Mouse (Mus musculus) Patski (cell line): ENCODE data around the gene Atp6v1e1. TPM values are rescaled to one million over a fixed set of nuclear protein-coding genes. Genes with fewer than 3 reads are reported as not detected.
"Not testable (repeated sequence)": the region's sequence is repeated elsewhere in the genome, so short reads cannot be mapped to it uniquely, and the experiment has no call there.

Source experiments
- ATAC-seq: fragments of 100-300 bp; one replicate; pipeline ENCODE4 v1.8.0; 2021
- CTCF ChIA-PET: fragments of 350-600 bp; sonication (Branson Sonifier 250); formaldehyde crosslinking; loops from one replicate; lab custom pipeline; 2022; ENCODE audit warnings: inconsistent platforms; lab: Charles Lee
- POLR2A ChIA-PET: fragments of 350-600 bp; sonication (Branson Sonifier 250); formaldehyde crosslinking; loops from one replicate; lab custom pipeline; 2022; ENCODE audit warnings: antibody characterized with exemption, inconsistent platforms; lab: Charles Lee
- DNase-seq: peaks from one replicate; pipeline ENCODE4 v3.0.0-alpha.2; 2011; ENCODE audit warnings: low read depth, low spot score
- H3K27me3 ChIP-seq: fragments of 371-371 bp; one replicate; pipeline ENCODE4 v1.5.1; 2021
- CTCF ChIP-seq: fragments of 100-300 bp; IDR thresholded peaks from one replicate; pipeline ENCODE4 v1.5.1; 2021
- in situ Hi-C: fragments of 300-500 bp; cut with MboI; formaldehyde crosslinking; loops from 3 replicates; pipeline ENCODE4 v1.11.1; 2018; ENCODE audit warnings: low pct_unique_long_range_greater_than_20kb, mixed read lengths
- polyA plus RNA-seq: library from polyadenylated mRNA; unstranded; gene quantifications from one replicate; pipeline ENCODE4 v1.2.3, GENCODE M21; 2021

The Atp6v1e1 gene
- 382 TPM for polyA plus RNA-seq

DNA sequence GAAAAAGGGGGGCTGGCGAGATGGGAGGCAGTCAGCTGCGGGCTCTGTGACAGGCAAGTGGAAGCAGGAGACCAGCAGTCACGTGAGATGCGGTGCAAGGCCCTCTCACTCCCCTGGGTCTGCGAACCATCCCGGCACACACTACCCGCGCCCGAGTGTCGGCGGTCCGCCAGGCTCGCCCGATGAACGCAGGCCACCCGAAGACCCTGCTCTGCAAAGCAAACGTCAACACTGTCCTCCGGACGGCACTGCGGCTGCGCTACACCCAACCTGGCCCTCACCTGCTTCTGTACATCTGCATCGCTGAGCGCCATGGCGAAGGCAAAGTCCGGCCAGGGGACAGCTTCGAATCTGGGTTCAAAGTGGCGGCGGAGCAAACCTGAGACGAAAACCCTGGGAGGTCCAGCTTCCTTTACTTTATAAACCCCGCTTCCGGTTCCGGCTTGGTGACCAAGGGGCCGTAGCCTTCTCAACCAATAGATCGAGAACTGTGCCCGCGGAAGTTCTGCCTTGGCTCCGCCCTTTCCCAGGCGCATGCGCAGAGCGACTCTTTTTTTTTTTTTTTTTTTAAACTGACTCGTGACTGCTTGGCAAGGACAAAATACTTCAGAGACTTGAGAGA, at the start of gene Atp6v1e1:
TSS of gene Atp6v1e1 (minus strand) at position 487 of the 622 bp plus-strand sequence.
- ATAC-seq (peak; percentile 95), DNase-seq (peak; percentile 90)
- H3K27me3 ChIP-seq, result peaks cover 9% of the 10 kb centered on the region
- in situ Hi-C loops, result no loop called here
- no peak for TF ChIP-seq CTCF
- CTCF ChIA-PET, result interaction anchor here (1.2 to 4.1 kb wide), 2 partner anchors 12 to 47 kb away, joined by 4 to 10 read pairs; no protein-coding TSS in a partner anchor
- POLR2A ChIA-PET, result interaction anchor here (0.7 kb wide), 2 partner anchors 83 to 125 kb away, joined by 3 to 4 read pairs; no protein-coding TSS in a partner anchor

DNA sequence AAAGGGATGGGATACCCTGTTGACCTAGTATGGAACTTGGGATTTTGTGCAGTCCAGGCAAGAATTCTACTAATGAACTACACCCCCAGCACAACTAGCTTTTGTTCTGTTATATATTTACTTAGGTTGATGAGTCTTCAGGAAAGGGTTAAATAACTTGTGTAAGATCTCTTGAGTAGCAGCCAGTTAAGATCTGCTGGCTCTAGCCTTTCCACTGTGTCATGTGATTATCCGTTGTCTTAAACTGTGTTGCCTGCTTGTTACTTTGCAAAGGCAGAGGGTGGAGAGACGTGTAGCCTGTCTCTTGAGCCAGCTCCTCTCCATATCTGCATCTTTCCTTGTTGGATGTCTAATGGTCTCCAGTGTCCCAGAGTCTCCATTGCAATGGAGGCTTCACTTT, 48.7 kb upstream of the Atp6v1e1 start:
- ChIA-PET CTCF (no interaction called here), POLR2A (no interaction called here)
- TF ChIP-seq CTCF, result no peak
- in situ Hi-C loops, result no loop called here
- ATAC-seq, result no peak
- H3K27me3 ChIP-seq, result no peaks in the 10 kb centered on the region
- no peak for DNase-seq

DNA sequence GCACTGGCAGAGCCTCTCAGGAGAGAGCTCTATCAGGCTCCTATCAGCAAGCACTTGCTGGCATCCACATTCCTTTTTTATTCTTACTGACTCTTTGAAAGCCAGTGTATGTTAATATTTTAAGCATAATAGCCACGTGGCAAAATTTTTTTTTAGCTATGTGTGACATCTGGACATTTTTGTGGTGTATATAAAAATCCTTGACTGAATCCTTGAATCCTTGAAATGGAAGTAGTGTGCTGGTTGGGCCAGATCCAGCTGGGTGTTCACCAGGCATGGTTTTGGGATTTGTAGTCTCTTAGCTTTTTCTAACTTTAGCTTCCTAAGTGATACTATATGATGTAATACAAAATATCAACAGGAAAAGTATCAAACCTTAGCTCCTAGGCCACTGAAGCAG, 46.2 kb upstream of the Atp6v1e1 start:
- TF ChIP-seq CTCF, result no peak
- ChIA-PET POLR2A (interaction anchor here (1.5 kb wide), 1 partner anchor 10 kb away, joined by 4 read pairs; no protein-coding TSS in a partner anchor), CTCF (interaction anchor here (1.6 kb wide), 1 partner anchor 46 kb away, joined by 4 read pairs; the partner anchor contains the start of gene Atp6v1e1)
- DNase-seq, result no peak
- in situ Hi-C loops, result no loop called here
- no peak for ATAC-seq
- no peaks in the 10 kb centered on the region for H3K27me3 ChIP-seq

DNA sequence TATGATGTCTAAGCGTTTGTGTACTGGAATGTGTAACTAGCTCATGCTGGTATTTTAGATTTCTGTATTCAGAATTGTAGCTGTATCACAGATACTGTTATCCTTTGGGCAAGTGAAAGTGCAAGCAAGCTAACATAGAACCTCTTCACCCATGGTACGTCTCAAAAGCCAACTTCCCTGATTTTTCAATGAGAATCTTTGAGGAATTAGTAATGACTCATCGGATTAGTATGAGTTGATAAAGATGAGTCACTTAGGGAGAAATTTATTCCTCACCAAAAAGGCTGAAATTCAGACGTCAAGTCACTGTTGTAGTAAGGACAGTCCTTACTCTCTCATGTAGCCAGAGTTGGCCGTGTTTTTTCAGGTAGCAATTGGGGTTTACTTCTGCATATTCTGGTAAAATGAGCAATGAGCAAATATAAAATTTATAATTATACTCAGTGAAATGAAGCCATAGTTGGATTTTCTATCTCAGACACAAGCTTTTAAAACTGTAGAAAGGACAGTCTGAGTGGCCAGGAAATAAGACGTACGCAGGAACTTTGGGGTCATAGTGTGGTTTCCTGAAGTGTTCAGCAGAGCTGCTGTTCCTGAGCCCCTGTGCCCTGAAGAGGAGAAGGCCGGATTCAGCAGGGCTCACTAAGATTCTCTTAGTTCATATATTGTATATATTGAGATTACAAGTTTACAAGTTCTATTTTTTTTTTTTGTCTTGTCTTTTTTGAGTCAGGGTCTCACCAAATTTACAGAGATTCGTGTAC, 43.6 kb upstream of the Atp6v1e1 start:
- POLR2A ChIA-PET, result no interaction called here
- ATAC-seq, result no peak
- H3K27me3 ChIP-seq, result no peaks in the 10 kb centered on the region
- CTCF ChIA-PET, result no interaction called here
- in situ Hi-C loops, result no loop called here
- TF ChIP-seq CTCF, result no peak
- no peak for DNase-seq

DNA sequence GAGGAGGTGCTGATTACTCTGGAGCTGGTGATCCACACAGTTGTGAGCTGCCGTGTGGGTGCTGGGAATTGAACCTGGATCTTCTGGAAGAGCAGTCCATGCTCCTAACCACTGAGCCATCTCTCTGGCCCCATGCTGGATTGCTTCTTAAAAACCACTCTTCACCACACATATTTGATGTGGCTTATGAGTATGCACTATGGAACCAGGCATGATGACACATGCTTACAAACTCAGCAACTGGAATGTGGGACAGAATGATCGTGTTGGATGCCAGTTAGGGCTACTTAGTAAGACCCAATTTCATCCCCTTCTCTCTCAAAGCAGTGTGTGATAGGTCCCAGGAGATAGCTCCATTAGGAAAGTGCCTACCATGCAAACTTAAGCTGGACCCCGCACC, 37.5 kb upstream of the Atp6v1e1 start:
- ATAC-seq (no peak), DNase-seq (no peak)
- POLR2A ChIA-PET, result interaction anchor here (0.6 kb wide), 1 partner anchor 46 kb away, joined by 7 read pairs; no protein-coding TSS in a partner anchor
- CTCF ChIA-PET, result no interaction called here
- in situ Hi-C loops, result no loop called here
- no peaks in the 10 kb centered on the region for H3K27me3 ChIP-seq
- no peak for TF ChIP-seq CTCF

DNA sequence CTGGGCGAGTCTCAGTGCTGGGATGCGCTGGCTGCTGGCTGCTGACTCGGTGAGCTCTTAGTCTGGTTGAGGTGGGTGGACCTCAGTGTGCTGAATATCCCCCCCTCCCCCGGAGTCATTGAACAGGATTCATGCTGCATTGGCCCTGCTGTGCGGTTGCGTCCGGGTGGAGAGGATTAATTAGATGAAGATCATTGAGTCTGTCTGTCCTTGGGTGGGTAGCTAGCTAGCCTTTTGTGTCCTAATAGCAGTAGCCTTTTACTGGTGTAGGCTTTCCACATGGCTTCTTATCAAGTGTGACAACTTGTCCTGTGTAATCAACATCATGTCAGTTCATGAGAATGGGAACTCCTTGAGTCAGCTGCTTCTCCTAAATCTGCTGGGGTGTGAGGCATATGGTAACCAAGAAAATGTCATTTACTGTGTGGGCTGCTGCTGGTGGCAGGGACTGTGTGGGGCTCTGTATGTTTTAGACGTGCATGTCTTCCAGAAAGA, 35.7 kb upstream of the Atp6v1e1 start:
- H3K27me3 ChIP-seq, result no peaks in the 10 kb centered on the region
- TF ChIP-seq CTCF, result no peak
- no peak for DNase-seq
- ChIA-PET CTCF (interaction anchor here (1.1 to 1.4 kb wide), 2 partner anchors 15 to 65 kb away, joined by 3 to 4 read pairs; no protein-coding TSS in a partner anchor), POLR2A (no interaction called here)
- ATAC-seq, result no peak
- in situ Hi-C loops, result no loop called here

DNA sequence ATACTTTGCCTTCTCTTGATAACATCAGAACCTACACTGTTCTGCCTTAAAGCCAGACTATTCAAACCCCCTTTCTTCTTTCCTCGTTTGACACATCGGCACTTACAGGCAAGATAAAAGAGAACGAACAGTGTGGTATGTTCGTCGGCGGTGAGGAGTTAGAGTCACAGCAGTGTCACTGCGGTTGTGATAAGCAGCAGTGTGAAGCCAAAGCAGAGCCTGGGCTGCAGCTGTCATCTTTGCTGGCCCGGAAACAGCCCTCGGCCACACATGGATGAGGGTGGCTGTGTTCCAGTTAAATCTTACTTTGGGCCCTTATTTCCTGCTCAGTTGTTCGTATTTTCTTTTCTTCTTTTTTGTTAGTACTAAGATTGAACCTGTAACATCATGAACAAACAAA, 31.8 kb upstream of the Atp6v1e1 start:
- ChIA-PET CTCF (no interaction called here), POLR2A (no interaction called here)
- in situ Hi-C loops, result no loop called here
- no peak for TF ChIP-seq CTCF
- DNase-seq, result no peak
- H3K27me3 ChIP-seq, result no peaks in the 10 kb centered on the region
- no peak for ATAC-seq

DNA sequence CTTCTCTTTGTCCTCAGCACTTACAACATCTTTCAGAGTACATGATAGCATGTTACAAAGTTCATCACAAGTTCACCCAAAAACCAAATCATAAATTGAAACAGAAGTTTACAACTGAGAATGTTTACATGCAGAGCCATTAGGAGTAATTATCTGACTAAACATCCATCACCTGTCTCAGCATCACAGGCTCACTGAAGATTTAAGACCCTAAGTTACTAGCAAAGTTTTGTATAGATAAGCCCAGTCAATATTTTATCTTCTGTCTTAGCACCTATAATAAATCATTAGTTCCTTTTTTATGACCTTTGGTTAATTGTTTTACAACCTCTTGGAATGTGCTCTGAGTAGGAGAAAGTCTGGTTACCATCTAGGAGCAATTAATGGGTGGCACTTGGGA, 28.1 kb upstream of the Atp6v1e1 start:
- DNase-seq, H3K27me3 ChIP-seq, POLR2A ChIA-PET, in situ Hi-C loops, CTCF ChIA-PET, ATAC-seq: not testable (repeated sequence)

DNA sequence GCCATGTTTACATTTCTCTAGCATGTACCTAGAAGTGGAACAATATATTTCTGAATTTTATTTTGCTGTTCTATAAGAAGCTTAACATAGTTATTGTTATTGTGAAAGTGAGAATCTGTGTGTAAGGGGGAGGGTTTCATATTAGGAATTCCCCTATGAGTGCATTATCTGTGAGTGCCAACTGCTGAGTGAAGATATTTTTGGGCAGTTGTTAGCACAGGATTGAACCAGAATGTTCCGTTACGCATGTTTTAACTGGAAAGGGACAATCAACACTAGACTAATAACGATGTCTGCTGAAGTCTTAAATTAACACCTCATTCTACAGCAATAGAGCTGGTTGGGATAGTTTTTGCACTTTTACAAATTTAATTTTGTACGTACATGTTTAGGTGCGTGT, 19.2 kb upstream of the Atp6v1e1 start:
- no peak for TF ChIP-seq CTCF
- no peak for ATAC-seq
- in situ Hi-C loops, result no loop called here
- no peak for DNase-seq
- ChIA-PET CTCF (no interaction called here), POLR2A (interaction anchor here (0.6 kb wide), 1 partner anchor 127 kb away, joined by 6 read pairs; no protein-coding TSS in a partner anchor)
- no peaks in the 10 kb centered on the region for H3K27me3 ChIP-seq

DNA sequence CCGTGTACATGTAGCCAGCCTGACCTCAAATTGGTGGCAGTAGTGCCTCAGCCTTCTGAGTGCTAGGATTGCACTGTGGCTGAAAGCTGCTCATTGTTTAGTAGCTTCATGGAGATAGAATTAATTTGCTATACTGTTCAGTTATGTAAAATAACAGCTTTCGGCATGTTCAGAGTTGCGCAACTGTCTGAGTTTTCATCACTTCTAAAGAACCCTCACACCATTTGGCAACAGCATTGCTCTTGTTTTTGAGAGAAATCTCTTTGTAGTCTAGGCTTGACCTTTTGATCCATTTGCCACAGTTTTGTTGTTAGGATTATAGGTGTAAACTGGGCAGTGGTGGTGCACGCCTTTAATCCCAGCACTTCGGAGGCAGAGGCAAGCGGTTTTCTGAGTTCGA, 17.7 kb upstream of the Atp6v1e1 start:
- H3K27me3 ChIP-seq, result no peaks in the 10 kb centered on the region
- DNase-seq, result no peak
- POLR2A ChIA-PET, result no interaction called here
- ATAC-seq, result no peak
- TF ChIP-seq CTCF, result no peak
- in situ Hi-C loops, result no loop called here
- CTCF ChIA-PET, result no interaction called here

DNA sequence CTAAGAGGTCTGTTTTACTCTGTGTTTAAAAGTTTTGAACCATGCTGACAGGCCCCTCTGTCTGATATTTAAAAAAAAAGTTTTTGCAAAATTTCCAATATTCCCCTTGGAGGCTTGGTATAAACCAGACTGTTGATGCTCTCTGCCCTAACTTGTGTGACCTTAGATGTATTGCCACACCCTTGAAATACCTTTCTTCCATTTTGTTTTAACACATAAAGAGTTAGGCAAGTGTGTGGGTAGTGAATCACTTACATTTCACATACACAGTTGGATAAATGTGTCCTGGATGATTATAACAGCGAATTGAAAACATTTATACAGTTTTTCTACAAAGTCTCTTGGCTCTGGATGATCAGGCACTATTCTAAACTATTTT, 14.5 kb upstream of the Atp6v1e1 start:
- POLR2A ChIA-PET, result no interaction called here
- in situ Hi-C loops, result no loop called here
- ATAC-seq (no peak), DNase-seq (no peak)
- TF ChIP-seq CTCF, result no peak
- H3K27me3 ChIP-seq, result no peaks in the 10 kb centered on the region
- CTCF ChIA-PET, result no interaction called here
